Mouse (Mus musculus): Measurements from ENCODE around the gene Serpina3m. TPM values are rescaled to one million over a fixed set of nuclear protein-coding genes. Genes with fewer than 3 reads are reported as not detected.
"Not testable (repeated sequence)": the region's sequence is repeated elsewhere in the genome, so short reads cannot be mapped to it uniquely, and the experiment has no call there.

Serpina3m gene
- polyA plus RNA-seq, 1 experiment from 2014 or later, result not detected

GRCm38 (mm10) chr12:104338705-104339104 lies 419 bp downstream of the Serpina3m start:
- Histone ChIP-seq H3K9ac (no peak overlapping the region), H3K4me2 (no peak overlapping the region), H3K4me3 (ENCODE audit: low read depth, low read length) (no peak overlapping the region), H3K4me1 (ENCODE audit: insufficient read depth) (no peaks in the 10 kb centered on the region), H3K27ac (ENCODE audit: low read depth) (no peak overlapping the region), H3K36me3 (ENCODE audit: insufficient read depth) (no peaks in the 10 kb centered on the region), H3K27me3 (ENCODE audit: insufficient read depth, low read length) (no peaks in the 10 kb centered on the region), H3K9me3 (ENCODE audit: low read depth, low read length) (no peaks in the 10 kb centered on the region)
- ATAC-seq (ENCODE audit: insufficient read depth) (no peak), DNase-seq (no peak)
- TF ChIP-seq CTCF (IDR thresholded peaks at IDR 0.05; ENCODE audit: low read depth), result no peak
- 85% methylated on average over 3 of the region's 3 CpGs for WGBS

DNA sequence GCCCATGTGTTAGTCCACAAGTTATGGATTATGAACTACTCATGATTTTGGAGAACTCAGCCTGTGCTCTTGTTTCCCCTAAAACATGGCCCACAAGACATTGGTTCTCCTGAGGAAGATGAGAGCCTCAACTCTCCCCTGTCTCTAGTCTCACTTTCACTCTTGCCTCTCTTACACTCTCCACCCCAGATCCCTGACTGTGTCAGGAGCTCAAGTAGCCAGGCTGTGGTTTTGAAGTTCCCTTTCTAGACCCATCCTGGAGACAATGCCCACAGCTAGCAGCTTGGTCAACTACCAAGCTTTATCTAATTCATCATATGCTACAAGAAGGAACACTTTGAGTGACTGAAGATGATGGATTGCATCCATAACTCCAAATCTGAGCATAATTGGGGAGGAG lies 4.2 kb downstream of the Serpina3m start:
- DNase-seq; H3K9me3 ChIP-seq (ENCODE audit: low read depth, low read length); H3K36me3 ChIP-seq (ENCODE audit: insufficient read depth); H3K4me2 ChIP-seq; ATAC-seq (ENCODE audit: insufficient read depth); H3K9ac ChIP-seq; H3K27ac ChIP-seq (ENCODE audit: low read depth); H3K4me1 ChIP-seq (ENCODE audit: insufficient read depth); H3K27me3 ChIP-seq (ENCODE audit: insufficient read depth, low read length); H3K4me3 ChIP-seq (ENCODE audit: low read depth, low read length): not testable (repeated sequence)

- H3K4me1 ChIP-seq (ENCODE audit: insufficient read depth), result no peaks in the 10 kb centered on the region
- 66% methylated on average over 2 of the region's 2 CpGs for WGBS
- no peaks in the 10 kb centered on the region for H3K27me3 ChIP-seq (ENCODE audit: insufficient read depth, low read length)
- H3K36me3 ChIP-seq (ENCODE audit: insufficient read depth), result no peaks in the 10 kb centered on the region
- ATAC-seq (ENCODE audit: insufficient read depth), result no peak
- no peaks in the 10 kb centered on the region for H3K9me3 ChIP-seq (ENCODE audit: low read depth, low read length)
- no peak for TF ChIP-seq CTCF (IDR thresholded peaks at IDR 0.05; ENCODE audit: low read depth)
- no peak overlapping the region for H3K4me2 ChIP-seq
- H3K4me3 ChIP-seq (ENCODE audit: low read depth, low read length), result no peak overlapping the region
- H3K9ac ChIP-seq, result no peak overlapping the region
- no peak for DNase-seq
- H3K27ac ChIP-seq (ENCODE audit: low read depth), result no peak overlapping the region
Measured at GRCm38 (mm10) chr12:104345181-104345580, 6.9 kb downstream of the Serpina3m start.

DNA sequence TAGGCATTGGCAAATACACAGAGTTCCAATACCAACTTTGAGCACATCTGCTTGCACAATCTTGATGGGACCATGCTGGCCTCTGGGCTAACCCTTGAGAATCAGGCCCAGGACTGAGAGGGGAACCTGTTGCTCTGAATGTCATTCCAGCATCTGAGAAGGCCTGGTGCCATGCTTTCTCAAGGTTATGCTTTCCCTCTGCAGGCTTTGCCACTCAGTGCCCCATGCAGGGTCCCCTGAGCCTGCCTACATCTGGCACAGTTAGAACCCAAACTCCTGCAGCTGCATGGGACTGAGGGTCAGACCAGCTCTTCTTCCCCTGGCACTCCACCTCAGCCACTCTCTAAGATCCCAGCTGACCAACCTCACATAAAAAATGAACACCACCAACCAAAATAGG lies 7.4 kb downstream of the Serpina3m start:
- no peak overlapping the region for H3K9ac ChIP-seq
- H3K9me3 ChIP-seq (ENCODE audit: low read depth, low read length), result no peaks in the 10 kb centered on the region
- TF ChIP-seq CTCF (IDR thresholded peaks at IDR 0.05; ENCODE audit: low read depth), result no peak
- no peaks in the 10 kb centered on the region for H3K4me1 ChIP-seq (ENCODE audit: insufficient read depth)
- H3K36me3 ChIP-seq (ENCODE audit: insufficient read depth), result no peaks in the 10 kb centered on the region
- no peak overlapping the region for H3K27ac ChIP-seq (ENCODE audit: low read depth)
- DNase-seq, result no peak
- ATAC-seq (ENCODE audit: insufficient read depth), result no peak
- H3K4me3 ChIP-seq (ENCODE audit: low read depth, low read length), result no peak overlapping the region
- H3K4me2 ChIP-seq, result no peak overlapping the region
- H3K27me3 ChIP-seq (ENCODE audit: insufficient read depth, low read length), result no peaks in the 10 kb centered on the region

DNA sequence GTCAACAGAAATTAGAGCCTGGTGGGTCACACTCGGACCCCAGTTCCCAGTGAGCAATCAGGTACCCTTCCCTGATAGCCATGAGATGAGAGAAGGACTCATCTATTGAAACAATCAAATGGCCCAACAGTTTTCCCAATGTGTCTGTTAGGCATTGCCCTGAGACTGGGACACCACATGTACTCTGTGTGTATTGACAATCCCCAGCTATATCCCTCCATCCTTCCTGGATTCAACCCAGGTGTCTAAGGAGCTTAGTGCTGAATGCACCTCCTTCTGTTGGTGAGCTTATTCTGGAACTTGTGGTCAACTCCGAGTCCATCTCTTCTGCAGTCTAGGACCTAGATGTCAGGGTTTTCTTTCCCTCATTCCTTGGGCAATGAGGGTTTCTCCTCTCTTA lies 8.8 kb downstream of the Serpina3m start:
- WGBS, result 81% methylated on average over 2 of the region's 2 CpGs
- H3K4me1 ChIP-seq (ENCODE audit: insufficient read depth), result no peaks in the 10 kb centered on the region
- no peaks in the 10 kb centered on the region for H3K27me3 ChIP-seq (ENCODE audit: insufficient read depth, low read length)
- no peaks in the 10 kb centered on the region for H3K9me3 ChIP-seq (ENCODE audit: low read depth, low read length)
- H3K27ac ChIP-seq (ENCODE audit: low read depth), result no peak overlapping the region
- ATAC-seq (ENCODE audit: insufficient read depth) (no peak), DNase-seq (no peak)
- H3K4me3 ChIP-seq (ENCODE audit: low read depth, low read length), result no peak overlapping the region
- no peak for TF ChIP-seq CTCF (IDR thresholded peaks at IDR 0.05; ENCODE audit: low read depth)
- H3K9ac ChIP-seq, result no peak overlapping the region
- no peaks in the 10 kb centered on the region for H3K36me3 ChIP-seq (ENCODE audit: insufficient read depth)
- no peak overlapping the region for H3K4me2 ChIP-seq

GRCm38 (mm10) chr12:104351812-104352211 lies 13.5 kb downstream of the Serpina3m start:
- H3K9ac ChIP-seq; H3K4me1 ChIP-seq (ENCODE audit: insufficient read depth); H3K27me3 ChIP-seq (ENCODE audit: insufficient read depth, low read length); H3K27ac ChIP-seq (ENCODE audit: low read depth); H3K4me3 ChIP-seq (ENCODE audit: low read depth, low read length); H3K9me3 ChIP-seq (ENCODE audit: low read depth, low read length); H3K36me3 ChIP-seq (ENCODE audit: insufficient read depth); H3K4me2 ChIP-seq; ATAC-seq (ENCODE audit: insufficient read depth): not testable (repeated sequence)
- 26% methylated on average over 3 of the region's 3 CpGs for WGBS
- TF ChIP-seq CTCF (IDR thresholded peaks at IDR 0.05; ENCODE audit: low read depth), result peak; percentile 60
- DNase-seq, result peak; percentile 63

GRCm38 (mm10) chr12:104356006-104356405 lies 17.7 kb downstream of the Serpina3m start:
- H3K27ac ChIP-seq (ENCODE audit: low read depth), result no peak overlapping the region
- H3K4me3 ChIP-seq (ENCODE audit: low read depth, low read length), result no peak overlapping the region
- H3K4me1 ChIP-seq (ENCODE audit: insufficient read depth), result no peaks in the 10 kb centered on the region
- no peak overlapping the region for H3K4me2 ChIP-seq
- ATAC-seq (ENCODE audit: insufficient read depth) (no peak), DNase-seq (no peak)
- 87% methylated on average over 3 of the region's 3 CpGs for WGBS
- H3K36me3 ChIP-seq (ENCODE audit: insufficient read depth), result no peaks in the 10 kb centered on the region
- no peaks in the 10 kb centered on the region for H3K9me3 ChIP-seq (ENCODE audit: low read depth, low read length)
- no peak for TF ChIP-seq CTCF (IDR thresholded peaks at IDR 0.05; ENCODE audit: low read depth)
- no peak overlapping the region for H3K9ac ChIP-seq
- no peaks in the 10 kb centered on the region for H3K27me3 ChIP-seq (ENCODE audit: insufficient read depth, low read length)

DNA sequence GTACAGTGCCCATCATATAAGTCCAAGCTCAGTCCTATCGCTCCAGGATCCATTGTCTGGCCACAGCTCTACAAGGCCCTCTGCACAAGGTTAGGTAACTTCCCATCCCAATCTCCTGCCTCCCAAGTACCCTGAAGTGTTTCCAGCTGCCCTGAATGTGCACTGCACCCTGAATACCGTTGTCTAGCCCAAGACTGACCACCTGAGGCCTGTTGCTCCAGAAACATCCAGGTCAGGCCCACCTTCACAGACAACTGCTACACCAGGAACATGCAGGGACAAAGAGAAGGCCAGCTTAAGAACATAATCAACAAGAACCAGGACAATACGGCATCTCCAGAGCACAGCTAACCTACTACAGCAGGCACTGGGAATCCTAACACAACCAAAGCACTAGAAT lies 31.7 kb downstream of the Serpina3m start:
- WGBS, result 87% methylated on average over 3 of the region's 3 CpGs
- H3K27me3 ChIP-seq (ENCODE audit: insufficient read depth, low read length), result no peaks in the 10 kb centered on the region
- no peak for DNase-seq
- H3K9me3 ChIP-seq (ENCODE audit: low read depth, low read length), result no peaks in the 10 kb centered on the region
- H3K4me2 ChIP-seq, result no peak overlapping the region
- ATAC-seq (ENCODE audit: insufficient read depth), result no peak
- no peak for TF ChIP-seq CTCF (IDR thresholded peaks at IDR 0.05; ENCODE audit: low read depth)
- H3K9ac ChIP-seq, result no peak overlapping the region
- H3K27ac ChIP-seq (ENCODE audit: low read depth), result no peak overlapping the region
- H3K4me1 ChIP-seq (ENCODE audit: insufficient read depth), result no peaks in the 10 kb centered on the region
- no peak overlapping the region for H3K4me3 ChIP-seq (ENCODE audit: low read depth, low read length)
- H3K36me3 ChIP-seq (ENCODE audit: insufficient read depth), result no peaks in the 10 kb centered on the region

GRCm38 (mm10) chr12:104377179-104377578 lies 38.9 kb downstream of the Serpina3m start:
- H3K4me1 ChIP-seq (ENCODE audit: insufficient read depth); H3K27me3 ChIP-seq (ENCODE audit: insufficient read depth, low read length); H3K9ac ChIP-seq; H3K4me2 ChIP-seq; ATAC-seq (ENCODE audit: insufficient read depth); H3K27ac ChIP-seq (ENCODE audit: low read depth); H3K36me3 ChIP-seq (ENCODE audit: insufficient read depth); H3K4me3 ChIP-seq (ENCODE audit: low read depth, low read length); H3K9me3 ChIP-seq (ENCODE audit: low read depth, low read length); DNase-seq: not testable (repeated sequence)
- WGBS, result 74% methylated on average over 5 of the region's 5 CpGs

DNA sequence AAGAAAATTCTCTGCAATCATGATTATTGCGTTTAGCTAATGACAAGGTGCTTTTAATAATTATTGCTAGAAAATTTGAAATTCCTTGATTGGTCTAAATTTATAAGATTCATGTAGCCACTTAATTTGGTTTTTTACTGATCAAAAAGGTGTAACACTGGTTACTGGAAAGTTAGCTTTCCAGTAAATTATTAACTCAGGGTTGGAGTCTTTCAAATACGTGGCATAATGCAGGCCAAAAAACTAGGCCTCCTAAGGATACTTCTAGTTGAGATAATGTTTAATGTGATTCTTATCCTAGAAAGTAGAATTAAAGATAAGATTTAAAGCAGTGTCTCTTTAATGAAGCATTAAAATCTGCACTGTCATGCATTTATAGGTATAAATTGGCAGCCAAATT lies 40.1 kb downstream of the Serpina3m start:
- H3K27me3 ChIP-seq (ENCODE audit: insufficient read depth, low read length); H3K4me1 ChIP-seq (ENCODE audit: insufficient read depth); ATAC-seq (ENCODE audit: insufficient read depth); H3K9ac ChIP-seq; H3K4me3 ChIP-seq (ENCODE audit: low read depth, low read length); H3K4me2 ChIP-seq; H3K9me3 ChIP-seq (ENCODE audit: low read depth, low read length); DNase-seq; H3K36me3 ChIP-seq (ENCODE audit: insufficient read depth); H3K27ac ChIP-seq (ENCODE audit: low read depth): not testable (repeated sequence)
- WGBS, result 69% methylated on average over 2 of the region's 2 CpGs

- not testable (repeated sequence) for H3K27me3 ChIP-seq (ENCODE audit: insufficient read depth, low read length); H3K4me3 ChIP-seq (ENCODE audit: low read depth, low read length); ATAC-seq (ENCODE audit: insufficient read depth); H3K9ac ChIP-seq; H3K9me3 ChIP-seq (ENCODE audit: low read depth, low read length); H3K4me1 ChIP-seq (ENCODE audit: insufficient read depth); DNase-seq; H3K27ac ChIP-seq (ENCODE audit: low read depth); H3K4me2 ChIP-seq; H3K36me3 ChIP-seq (ENCODE audit: insufficient read depth)
- whole genome bisulfite sequencing, result 55% methylated on average over 5 of the region's 5 CpGs
Measured at GRCm38 (mm10) chr12:104378815-104379214, 40.5 kb downstream of the Serpina3m start.

Data from lung, embryonic 14.5 days (tissue).